Mouse (Mus musculus): Measurements from ENCODE around the gene AU022252.

DNA sequence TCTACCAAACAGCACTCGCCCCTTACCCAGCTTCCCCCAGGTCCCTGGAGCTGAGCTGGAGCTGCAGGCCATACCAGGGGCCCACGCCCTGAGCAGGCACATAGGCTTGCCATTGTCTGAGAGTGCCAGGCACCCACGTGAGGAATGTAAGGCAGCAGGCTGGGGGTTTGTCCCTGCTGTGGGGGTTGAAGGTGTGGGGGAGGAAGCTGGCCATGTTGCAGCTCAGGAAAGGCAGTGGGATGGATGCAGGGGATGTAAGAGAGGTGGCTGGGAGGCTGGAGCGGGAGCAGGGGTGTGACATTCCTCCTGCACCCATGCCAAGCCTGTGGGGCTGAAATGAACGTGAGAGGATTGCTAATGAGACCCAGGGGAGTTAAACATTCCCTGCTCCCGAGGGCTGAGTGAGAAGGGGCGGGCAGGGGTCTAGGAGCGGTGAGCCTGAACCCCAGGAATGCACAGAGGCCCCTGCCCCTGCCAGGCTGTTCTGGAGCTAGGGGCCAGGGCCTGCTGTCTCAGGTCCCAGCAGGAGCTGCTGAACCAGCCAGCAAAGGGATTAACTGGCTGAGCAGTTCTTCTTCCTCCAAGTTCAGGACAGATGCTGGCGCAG is 21.6 kb upstream of the AU022252 start:
- no peak for TF ChIP-seq CTCF (IDR thresholded peaks at IDR 0.05; ENCODE audit: low read depth)
- TF ChIP-seq EP300 (IDR thresholded peaks at IDR 0.05; ENCODE audit: low read depth), result no peak
